Mouse (Mus musculus): ENCODE data around the gene Gm21970.

DNA sequence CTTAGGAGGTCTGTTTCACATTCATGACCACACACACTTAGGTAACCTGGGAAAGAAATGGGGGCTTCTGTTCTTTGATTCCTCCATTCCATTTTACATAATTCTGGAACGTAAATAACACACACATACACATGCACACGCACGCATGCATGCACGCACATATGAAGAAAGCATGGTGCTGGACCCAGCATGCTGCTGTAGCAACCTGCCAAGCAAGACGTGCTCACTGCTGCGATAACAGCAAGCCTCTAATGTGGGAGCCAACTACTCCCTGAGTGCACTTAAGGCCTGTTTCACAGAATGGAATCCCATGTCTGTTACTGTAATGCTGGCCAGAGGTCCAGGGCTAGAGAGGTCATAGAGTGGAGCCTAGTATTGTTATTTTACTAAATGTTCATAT is 38.3 kb upstream of the Gm21970 start:
- TF ChIP-seq CTCF (IDR thresholded peaks at IDR 0.05; ENCODE audit: low read depth) (no peak), EP300 (IDR thresholded peaks at IDR 0.05; ENCODE audit: low read depth) (no peak)

Measured in liver, embryonic 14.5 days (tissue).